Mouse (Mus musculus) CD8-positive naive resting alpha-beta T cell, adult 2 months (primary cell): ENCODE measurements around the gene Ezh2.

ENCODE experiments used
- DNase-seq, 2 experiments: peaks; one replicate each; pipeline ENCODE4 v3.0.0; 2022; ENCODE audit warnings: low read depth in 2 of 2, low spot score in 2 of 2

The Ezh2 gene

DNA sequence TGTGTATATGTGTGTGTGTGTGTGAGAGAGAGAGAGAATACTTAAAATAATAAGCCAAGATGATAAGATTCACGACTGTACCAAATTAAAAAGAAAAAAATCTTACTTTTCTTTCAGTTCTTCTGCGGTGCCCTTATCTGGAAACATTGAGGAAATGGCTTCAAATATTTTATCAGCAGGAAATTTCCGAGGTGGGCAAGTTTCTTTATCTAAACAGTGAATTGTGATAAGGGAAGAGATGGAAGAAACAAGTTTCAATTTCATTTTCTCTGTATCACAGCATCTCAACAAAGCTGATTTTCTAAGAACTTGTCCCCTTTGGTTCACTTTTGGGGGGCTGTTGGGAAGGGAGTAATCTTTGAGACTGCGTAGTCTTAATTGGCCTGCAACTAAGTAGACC lies 42.9 kb downstream of the Ezh2 start:
- no peak for DNase-seq

- DNase-seq = no peak
These were observed 59.8 kb downstream of the Ezh2 start for GRCm38 (mm10) chr6:47535333-47535732.

DNA sequence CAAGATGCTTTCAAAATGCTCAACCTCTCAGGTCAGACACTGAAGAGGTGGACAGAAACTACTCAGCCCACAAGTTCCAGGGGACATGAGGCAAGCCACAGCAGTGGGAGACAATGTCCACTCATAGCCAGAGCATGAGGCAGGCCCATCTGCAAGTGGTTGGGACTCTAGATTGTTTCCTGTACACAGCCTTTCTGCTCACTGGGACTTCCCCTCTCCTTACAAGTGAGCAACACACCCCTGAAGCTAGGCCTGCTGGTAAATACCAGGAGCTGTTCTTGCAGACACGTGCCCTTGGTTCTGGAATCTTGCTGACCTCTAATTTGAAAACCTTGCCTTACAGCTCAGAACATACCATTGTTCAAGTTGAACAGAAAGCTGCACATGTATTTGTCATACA lies 62.6 kb downstream of the Ezh2 start:
- no peak for DNase-seq

GRCm38 (mm10) chr6:47527655-47528054 lies 67.5 kb downstream of the Ezh2 start:
- no peak for DNase-seq

DNA sequence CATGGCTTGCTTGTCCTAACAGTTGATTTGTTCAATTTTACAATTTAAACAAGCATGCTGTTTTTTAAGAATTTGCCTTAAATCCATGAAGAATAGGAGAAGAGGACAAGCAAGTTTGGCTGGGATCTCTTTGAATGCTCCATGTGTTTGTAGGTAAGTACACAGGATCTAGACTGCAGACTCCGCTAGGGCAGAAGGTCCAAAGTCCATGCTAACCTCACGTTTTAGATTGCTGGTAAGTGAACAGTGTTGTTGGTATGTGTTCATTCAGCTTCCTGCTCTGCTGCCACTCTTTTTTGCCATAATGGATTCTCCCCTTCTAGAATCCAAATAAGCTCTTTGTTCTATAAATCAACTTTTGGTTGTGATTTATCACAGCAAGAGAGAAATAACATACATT lies 68.0 kb downstream of the Ezh2 start:
- DNase-seq = no peak

- DNase-seq = no peak
These were observed 68.7 kb downstream of the Ezh2 start for GRCm38 (mm10) chr6:47526446-47526845.

GRCm38 (mm10) chr6:47525041-47525440 lies 70.1 kb downstream of the Ezh2 start:
- DNase-seq = no peak

GRCm38 (mm10) chr6:47522431-47522830 lies 72.7 kb downstream of the Ezh2 start:
- DNase-seq = no peak

GRCm38 (mm10) chr6:47520030-47520429 lies 75.1 kb downstream of the Ezh2 start:
- DNase-seq = no peak

DNA sequence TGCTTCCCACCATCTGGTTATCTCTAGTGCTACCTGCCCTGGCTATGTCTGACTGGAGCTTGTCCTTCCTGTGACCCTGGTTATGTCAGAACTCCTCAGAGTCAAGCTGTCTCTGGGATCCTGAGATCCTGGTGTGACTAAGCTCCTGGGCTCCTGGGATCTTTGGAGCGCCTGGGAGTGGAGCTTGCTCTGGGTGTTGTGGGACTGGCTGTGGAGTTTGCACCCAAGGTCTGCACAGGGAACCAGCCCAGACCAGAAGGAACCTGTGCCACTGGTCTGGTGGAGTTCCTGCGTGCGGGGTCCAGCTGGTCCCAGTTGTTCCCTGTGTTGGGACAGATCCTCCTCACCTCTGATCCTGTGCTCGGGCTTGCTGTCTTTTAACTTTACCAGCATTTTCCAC lies 100.6 kb downstream of the Ezh2 start:
- DNase-seq = no peak

GRCm38 (mm10) chr6:47482027-47482426 lies 113.1 kb downstream of the Ezh2 start:
- no peak for DNase-seq
